Mouse (Mus musculus) spleen, postnatal 10 days (tissue): Measurements from ENCODE around the gene Ntng2.

Source experiments
- DNase-seq, 2 experiments: peaks; one replicate each; pipeline ENCODE4 v3.0.0; 2021 to 2022; ENCODE audit warnings: low spot score in 2 of 2

Gene Ntng2

GRCm38 (mm10) chr2:29191216-29192215, 61.3 kb downstream of the Ntng2 start:
- no peak for DNase-seq

- no peak for DNase-seq
Measured at GRCm38 (mm10) chr2:29190392-29190791, 62.4 kb downstream of the Ntng2 start.

DNA sequence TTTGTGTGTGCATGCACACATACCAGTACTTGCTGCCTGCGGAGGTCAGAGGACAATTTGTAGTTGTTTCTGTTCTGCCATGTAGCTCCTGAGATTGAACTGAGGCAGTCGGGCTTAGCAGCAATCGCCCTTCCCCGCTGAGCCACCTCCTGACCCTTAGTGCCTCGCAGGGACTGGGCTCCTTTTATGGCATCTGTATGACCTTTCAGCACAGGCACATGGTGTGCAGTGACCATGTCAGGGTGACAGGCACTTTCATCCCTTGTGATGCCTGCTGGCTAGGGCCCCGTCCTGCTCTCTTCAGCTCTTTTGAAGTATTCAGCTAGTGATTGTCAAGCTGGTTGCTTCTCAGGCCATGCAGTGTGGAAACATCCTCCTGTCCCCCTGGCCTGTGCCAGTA, 66.6 kb downstream of the Ntng2 start:
- DNase-seq, result no peak

DNA sequence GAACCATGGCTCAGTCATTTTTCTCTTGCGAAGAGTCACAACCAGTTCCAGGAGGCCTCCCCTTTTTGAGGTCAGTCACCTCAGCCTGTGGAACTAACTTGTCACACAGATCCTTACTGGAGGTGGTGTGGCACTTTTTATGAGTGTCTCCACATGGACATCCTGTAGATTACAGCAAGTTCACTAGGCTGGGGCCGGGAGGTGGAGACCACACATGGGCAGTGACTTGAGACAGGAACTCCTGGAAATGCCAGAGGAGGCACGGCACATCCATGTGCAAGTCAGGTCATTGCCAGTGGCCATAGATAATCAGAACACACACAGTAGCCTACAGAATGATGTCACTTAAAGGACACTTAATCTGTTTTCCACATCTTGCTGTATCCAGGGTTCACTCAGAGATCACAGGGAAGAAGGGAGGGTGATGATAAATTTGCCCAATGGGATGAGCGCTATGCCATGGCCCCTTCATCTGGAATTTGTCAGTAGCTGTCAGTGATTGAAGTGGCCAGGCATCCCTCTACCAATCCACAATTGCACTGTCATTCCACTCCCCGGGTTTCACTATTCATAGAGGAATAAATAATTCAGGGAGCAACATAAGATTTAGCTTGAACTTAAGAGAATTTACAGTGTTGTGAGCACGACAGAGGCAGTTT, 69.4 kb downstream of the Ntng2 start:
- no peak for DNase-seq

- DNase-seq, result no peak
Measured at GRCm38 (mm10) chr2:29181111-29181510, 71.7 kb downstream of the Ntng2 start.

DNA sequence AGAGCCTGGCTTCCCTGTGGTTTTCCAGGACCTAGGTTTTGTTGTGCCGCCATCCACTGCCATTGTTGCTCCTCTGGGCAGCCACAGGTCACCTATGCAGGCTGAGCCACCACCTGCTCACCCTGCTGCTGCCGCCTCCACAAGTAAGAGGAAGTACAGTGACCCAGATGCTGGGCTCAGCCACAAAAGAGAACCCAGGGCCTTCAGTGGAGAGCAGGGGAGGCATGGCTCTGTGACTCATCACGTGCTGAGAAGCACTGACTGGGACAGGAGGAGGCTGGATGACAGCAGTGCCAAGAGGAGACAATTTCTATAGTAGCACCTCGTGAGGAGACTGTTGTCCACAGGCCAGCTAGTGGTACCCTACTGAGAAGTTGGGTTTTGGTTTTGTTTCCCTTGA, 73.0 kb downstream of the Ntng2 start:
- DNase-seq, result no peak

GRCm38 (mm10) chr2:29174887-29175286, 77.9 kb downstream of the Ntng2 start:
- DNase-seq, result no peak

GRCm38 (mm10) chr2:29168067-29168466, 84.7 kb downstream of the Ntng2 start:
- no peak for DNase-seq

DNA sequence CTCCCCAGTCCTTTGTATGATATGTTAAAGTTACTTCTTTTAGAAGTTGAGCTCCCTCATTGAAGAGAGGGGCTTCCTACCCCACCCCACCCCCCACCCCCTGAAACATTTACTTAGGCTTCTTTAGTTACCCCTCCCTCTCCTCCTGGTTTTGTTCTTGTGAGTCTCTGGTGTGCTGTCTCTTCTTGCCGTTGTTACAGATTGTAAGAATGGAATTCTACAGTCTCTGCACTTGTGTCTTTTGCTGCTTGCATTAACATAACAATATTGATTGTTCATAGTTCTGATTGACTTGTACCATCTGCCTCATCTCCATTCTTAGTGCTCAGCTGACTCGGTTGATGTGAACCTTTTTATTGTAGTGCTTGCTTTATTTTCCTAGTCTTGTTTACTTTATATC, 100.9 kb downstream of the Ntng2 start:
- DNase-seq, result no peak
